8 mouse cellular contexts compared by ENCODE assay signal in genomic region chr3:87033357-87033756, GRCm38 (mm10). TPM values are rescaled to one million over a fixed set of nuclear protein-coding genes. Genes with fewer than 3 reads are reported as not detected.
DNase-seq lines count a peak whose midpoint lies in the region; TF ChIP-seq lines count a peak whose summit lies in the region.

No protein-coding gene starts in this region.

- DNase-seq in adrenal gland, adult (ENCODE audit: inconsistent age in 2 of 2, low spot score in 1 of 2), result peak; percentile 62 to 91
- DNase-seq in gastrocnemius, postnatal 36 days, result peak; percentile 65 to 74
- DNase-seq in kidney, postnatal 36 days, result peak; percentile 46 to 80
- DNase-seq in lung, adult 2 months, result peak; percentile 70
- peak; percentile 84 to 90 for DNase-seq in right cerebral cortex, adult 2 months (ENCODE audit: low spot score in 2 of 2)
- DNase-seq in urinary bladder, postnatal 10 days (ENCODE audit: low spot score), result peak; percentile 20

- H3K27ac ChIP-seq in cortical plate, adult 2 months (ENCODE audit: insufficient read depth, low read length), result no peak overlapping the region

- TF ChIP-seq CTCF in C2C12 (IDR thresholded peaks at IDR 0.05; ENCODE audit: control insufficient read depth, insufficient read depth, insufficient read length), result peak; percentile 22
- peak; percentile 96 for TF ChIP-seq CTCF in cortical plate, adult 2 months (IDR thresholded peaks at IDR 0.05; ENCODE audit: extremely low read depth, insufficient read depth, low read length)
- peak; percentile 92 for TF ChIP-seq CTCF in lung, adult 2 months (IDR thresholded peaks at IDR 0.05; ENCODE audit: insufficient read depth, low read length)

- TF ChIP-seq POLR2A in cortical plate, adult 2 months (IDR thresholded peaks at IDR 0.05; ENCODE audit: extremely low read depth, insufficient read depth, low read length), result no peak
- no peak for TF ChIP-seq POLR2A in lung, adult 2 months (IDR thresholded peaks at IDR 0.05; ENCODE audit: borderline replicate concordance, extremely low read depth, low read depth, low read length)

- H3K4me1 ChIP-seq in cortical plate, adult 2 months (ENCODE audit: control insufficient read depth, insufficient read depth, low read length), result no peaks in the 10 kb centered on the region
- no peaks in the 10 kb centered on the region for H3K4me1 ChIP-seq in lung, adult 2 months (ENCODE audit: control insufficient read depth, insufficient read depth, low read length)

- H3K79me2 ChIP-seq in C2C12 (ENCODE audit: control insufficient read depth, insufficient read depth), result no peaks in the 10 kb centered on the region

- H3K4me3 ChIP-seq in C2C12 (ENCODE audit: insufficient read depth, poor library complexity, severe bottlenecking), result no peak overlapping the region
- no peak overlapping the region for H3K4me3 ChIP-seq in cortical plate, adult 2 months (ENCODE audit: insufficient read depth, low read length)
- H3K4me3 ChIP-seq in lung, adult 2 months (replicated peaks; ENCODE audit: extremely low read depth, low read depth, low read length), result no peak overlapping the region

- intact Hi-C loops in gastrocnemius, postnatal 36 days (cut with DNase I), result loop anchor here (10.0 kb wide), 1 partner anchor 461 kb away; no protein-coding TSS in a partner anchor

- no peaks in the 10 kb centered on the region for H3K79me3 ChIP-seq in C2C12 (ENCODE audit: low read depth)

- peaks cover 3% of the 10 kb centered on the region for H3K27me3 ChIP-seq in C2C12 (ENCODE audit: control insufficient read depth, insufficient read depth, insufficient read length)

- H3K36me3 ChIP-seq in C2C12 (ENCODE audit: control insufficient read depth, insufficient read depth), result no peaks in the 10 kb centered on the region

- no peak overlapping the region for H3ac ChIP-seq in C2C12 (ENCODE audit: control insufficient read depth, insufficient read length, low read depth)

- 12% methylated on average over 8 of the region's 8 CpGs for WGBS in lung, adult 2 months

TF ChIP-seq in C2C12, 6 proteins besides CTCF, POLR2A, EP300 and RAD21:
- TF ChIP-seq MYOG (IDR thresholded peaks at IDR 0.05; ENCODE audit: control insufficient read depth, extremely low read depth, insufficient read length), result no peak
- no peak for TF ChIP-seq MAX (IDR thresholded peaks at IDR 0.05)

RNA-seq across cellular contexts. Expression of gene Cd1d1, which starts 34.1 kb away (rescaled TPM):
- polyA plus RNA-seq in C2C12 (2012; fragmentation: generic; extraction: Trizol), result 0.39 TPM
- polyA plus RNA-seq in cortical plate, adult 2 months (2012; rRNA removed), result 1.0 and 1.9 TPM in 2 replicates
- total RNA-seq in gastrocnemius, postnatal 36 days (2021), result 1 to 10 TPM; 4.6 to 8.4 TPM
- polyA plus RNA-seq in lung, adult 2 months (2012; rRNA removed), result 18.3 and 19.4 TPM in 2 replicates

Comparison
In these comparisons a context has a peak if more than half of its experiments do, and no peak if none do; other contexts are left out.
1. CTCF ChIP-seq: peak in every context shown above with its lines; median percentile 96 in cortical plate, adult 2 months; 92 in lung, adult 2 months; 22 in C2C12.
2. DNase-seq: peak in every context shown above with its lines; median percentile 87 in right cerebral cortex, adult 2 months; 76 in adrenal gland, adult; 70 in lung, adult 2 months; 70 in gastrocnemius, postnatal 36 days; 63 in kidney, postnatal 36 days; 20 in urinary bladder, postnatal 10 days.